Comparison of ENCODE assay signal across 8 mouse cellular contexts in genomic region chr4:129623681-129624091, GRCm38 (mm10). TPM values are rescaled to one million over a fixed set of nuclear protein-coding genes. Genes with fewer than 3 reads are reported as not detected.
DNase-seq lines count a peak whose midpoint lies in the region; ATAC-seq and TF ChIP-seq lines count a peak whose summit lies in the region.

Gene Ccdc28b, minus strand, starts transcription at chr4:129623947.

- peak within 1 kb of the TSS; percentile 79 for H3K4me2 ChIP-seq in forebrain, embryonic 11.5 days (ENCODE audit: low read depth, low read length, severe bottlenecking)
- peak within 1 kb of the TSS; percentile 83 for H3K4me2 ChIP-seq in heart, embryonic 16.5 days (ENCODE audit: low read depth, low read length)
- peak within 1 kb of the TSS; percentile 97 for H3K4me2 ChIP-seq in liver, embryonic 14.5 days (ENCODE audit: low read depth)
- peak within 1 kb of the TSS; percentile 79 for H3K4me2 ChIP-seq in neural tube, embryonic 11.5 days (ENCODE audit: low read depth)

- no peak for TF ChIP-seq POLR2A in MEL (IDR thresholded peaks at IDR 0.05; ENCODE audit: control insufficient read depth in 1 of 2, insufficient read depth in 1 of 2, low read depth in 1 of 2, low read length in 2 of 2, poor library complexity in 1 of 2)
- no peak for TF ChIP-seq POLR2A in bone marrow, adult 2 months (IDR thresholded peaks at IDR 0.05; ENCODE audit: borderline replicate concordance, control insufficient read depth, low read depth, low read length)

- no peak for TF ChIP-seq EP300 in MEL (IDR thresholded peaks at IDR 0.05; ENCODE audit: low read depth in 1 of 2, low read length in 2 of 2)
- no peak for TF ChIP-seq EP300 in liver, embryonic 14.5 days (IDR thresholded peaks at IDR 0.05; ENCODE audit: low read depth)

- H3K4me1 ChIP-seq in MEL (ENCODE audit: control insufficient read depth in 1 of 2, insufficient read depth in 2 of 2, low read length in 2 of 2): peaks cover 3 to 17% of the 10 kb centered on the region in 2 experiments; a peak in 3 of 4 replicates
- H3K4me1 ChIP-seq in bone marrow, adult 2 months (ENCODE audit: control insufficient read depth, insufficient read depth, low read length): peaks cover 5% of the 10 kb centered on the region; the same call in 1 of the 2 replicates
- H3K4me1 ChIP-seq in forebrain, embryonic 11.5 days (replicated peaks; ENCODE audit: control insufficient read depth, insufficient read depth, low read length): peaks cover 24% of the 10 kb centered on the region
- H3K4me1 ChIP-seq in heart, embryonic 16.5 days (ENCODE audit: control insufficient read depth, insufficient read depth, low read length): peaks cover 25% of the 10 kb centered on the region
- peaks cover 20 to 25% of the 10 kb centered on the region in 2 experiments for H3K4me1 ChIP-seq in liver, embryonic 14.5 days (replicated peaks; ENCODE audit: control insufficient read depth in 2 of 2, insufficient read depth in 2 of 2, low read length in 1 of 2)
- H3K4me1 ChIP-seq in neural tube, embryonic 11.5 days (ENCODE audit: control insufficient read depth, insufficient read depth, low read length): peaks cover 22% of the 10 kb centered on the region

- no peak for TF ChIP-seq CTCF in MEL (IDR thresholded peaks at IDR 0.05 in 2 of 3, conservative IDR thresholded peaks at IDR 0.05 in 1 of 3; ENCODE audit: control insufficient read depth in 1 of 3, insufficient read depth in 1 of 3, low read depth in 2 of 3, low read length in 3 of 3, poor library complexity in 1 of 3, severe bottlenecking in 1 of 3)
- no peak for TF ChIP-seq CTCF in bone marrow, adult 2 months (IDR thresholded peaks at IDR 0.05; ENCODE audit: control insufficient read depth, insufficient read depth, low read length)
- TF ChIP-seq CTCF in liver, embryonic 14.5 days (IDR thresholded peaks at IDR 0.05; ENCODE audit: low read depth): no peak

- H3K9ac ChIP-seq in MEL (ENCODE audit: control insufficient read depth, low read depth, low read length, poor library complexity, severe bottlenecking): peak within 1 kb of the TSS; percentile 77
- H3K9ac ChIP-seq in forebrain, embryonic 11.5 days (ENCODE audit: low read length): peak within 1 kb of the TSS; percentile 77
- peak within 1 kb of the TSS; percentile 87 for H3K9ac ChIP-seq in heart, embryonic 16.5 days (ENCODE audit: low read length)
- peak within 1 kb of the TSS; percentile 87 for H3K9ac ChIP-seq in liver, embryonic 14.5 days (replicated peaks)
- peak within 1 kb of the TSS; percentile 77 for H3K9ac ChIP-seq in neural tube, embryonic 11.5 days (ENCODE audit: low read length)

- H3K4me3 ChIP-seq in MEL (ENCODE audit: control insufficient read depth in 1 of 2, insufficient read depth in 1 of 2, low read depth in 2 of 2, low read length in 2 of 2): peak within 1 kb of the TSS; percentile 68 to 73
- peak within 1 kb of the TSS; percentile 78 for H3K4me3 ChIP-seq in bone marrow, adult 2 months (replicated peaks; ENCODE audit: control insufficient read depth, low read depth, low read length)
- H3K4me3 ChIP-seq in forebrain, embryonic 11.5 days (ENCODE audit: low read depth, low read length): peak within 1 kb of the TSS; percentile 55
- peak within 1 kb of the TSS; percentile 84 for H3K4me3 ChIP-seq in heart, embryonic 16.5 days (ENCODE audit: low read length)
- H3K4me3 ChIP-seq in liver, embryonic 14.5 days (ENCODE audit: insufficient read depth in 1 of 2, low read depth in 2 of 2, low read length in 2 of 2): peak within 1 kb of the TSS; percentile 74 to 77
- H3K4me3 ChIP-seq in neural tube, embryonic 11.5 days (ENCODE audit: low read depth, low read length): peak within 1 kb of the TSS; percentile 59

- peaks cover 0 to 9% of the 10 kb centered on the region in 2 experiments for H3K36me3 ChIP-seq in MEL (ENCODE audit: control insufficient read depth in 1 of 2, insufficient read depth in 2 of 2, low read length in 2 of 2)
- peaks cover 6% of the 10 kb centered on the region; the same call in 1 of the 2 replicates for H3K36me3 ChIP-seq in forebrain, embryonic 11.5 days (ENCODE audit: control insufficient read depth, insufficient read depth, low read length)
- H3K36me3 ChIP-seq in heart, embryonic 16.5 days (ENCODE audit: control insufficient read depth, insufficient read depth): peaks cover 18% of the 10 kb centered on the region
- H3K36me3 ChIP-seq in liver, embryonic 14.5 days (replicated peaks; ENCODE audit: control insufficient read depth, insufficient read depth, low read depth): peaks cover 20% of the 10 kb centered on the region
- H3K36me3 ChIP-seq in neural tube, embryonic 11.5 days (ENCODE audit: control insufficient read depth, insufficient read depth, low read length): peaks cover 13% of the 10 kb centered on the region

- under 1% methylated on average over 10 of the region's 10 CpGs for WGBS in bone marrow, adult 2 months
- 0% methylated on average over 10 of the region's 10 CpGs for WGBS in forebrain, embryonic 11.5 days
- 0% methylated on average over 10 of the region's 10 CpGs for WGBS in heart, embryonic 16.5 days
- under 1% methylated on average over 10 of the region's 10 CpGs for WGBS in liver, embryonic 14.5 days (ENCODE audit: insufficient replicate concordance)
- under 1% methylated on average over 10 of the region's 10 CpGs for WGBS in neural tube, embryonic 11.5 days

- no peak for TF ChIP-seq RAD21 in MEL (IDR thresholded peaks at IDR 0.05; ENCODE audit: low read depth, low read length)

- no peaks in the 10 kb centered on the region; the same call in 1 of the 2 replicates for H3K79me2 ChIP-seq in MEL (ENCODE audit: control insufficient read depth, insufficient read depth, low read length, poor library complexity)

- no peaks in the 10 kb centered on the region for H3K9me3 ChIP-seq in MEL (replicated peaks; ENCODE audit: insufficient read depth, low read length)
- H3K9me3 ChIP-seq in forebrain, embryonic 11.5 days (ENCODE audit: control insufficient read depth, low read length): no peaks in the 10 kb centered on the region
- no peaks in the 10 kb centered on the region for H3K9me3 ChIP-seq in heart, embryonic 16.5 days (replicated peaks; ENCODE audit: control insufficient read depth, low read length)
- no peaks in the 10 kb centered on the region for H3K9me3 ChIP-seq in liver, embryonic 14.5 days (ENCODE audit: control insufficient read depth, low read length)
- H3K9me3 ChIP-seq in neural tube, embryonic 11.5 days (ENCODE audit: control insufficient read depth, low read length): no peaks in the 10 kb centered on the region

- H3K27ac ChIP-seq in MEL (ENCODE audit: control insufficient read depth, low read depth, low read length): peak within 1 kb of the TSS; percentile 89
- peak within 1 kb of the TSS; percentile 78 for H3K27ac ChIP-seq in bone marrow, adult 2 months (ENCODE audit: control insufficient read depth, insufficient read depth, low read depth, low read length, poor library complexity)
- H3K27ac ChIP-seq in forebrain, embryonic 11.5 days (ENCODE audit: low read depth, low read length): peak within 1 kb of the TSS; percentile 79
- H3K27ac ChIP-seq in heart, embryonic 16.5 days (ENCODE audit: low read length): peak within 1 kb of the TSS; percentile 93
- peak within 1 kb of the TSS; percentile 79 for H3K27ac ChIP-seq in liver, embryonic 14.5 days
- H3K27ac ChIP-seq in neural tube, embryonic 11.5 days (ENCODE audit: low read depth, low read length): peak within 1 kb of the TSS; percentile 84

- H3K27me3 ChIP-seq in MEL (ENCODE audit: control insufficient read depth in 1 of 2, insufficient read depth in 2 of 2, low read length in 2 of 2): no peaks in the 10 kb centered on the region
- H3K27me3 ChIP-seq in forebrain, embryonic 11.5 days (ENCODE audit: control insufficient read depth, insufficient read depth, low read length): no peaks in the 10 kb centered on the region
- no peaks in the 10 kb centered on the region for H3K27me3 ChIP-seq in heart, embryonic 16.5 days (ENCODE audit: control insufficient read depth, insufficient read depth, low read length)
- no peaks in the 10 kb centered on the region for H3K27me3 ChIP-seq in liver, embryonic 14.5 days (ENCODE audit: control insufficient read depth, insufficient read depth, low read length)
- no peaks in the 10 kb centered on the region for H3K27me3 ChIP-seq in neural tube, embryonic 11.5 days (ENCODE audit: control insufficient read depth, insufficient read depth, low read length)

- DNase-seq in MEL (ENCODE audit: low read depth, low spot score): peak; percentile 75
- no peak for DNase-seq in forebrain, embryonic 11.5 days (ENCODE audit: low spot score)
- peak; percentile 60 to 71 for DNase-seq in kidney, postnatal 25 days
- DNase-seq in liver, embryonic 14.5 days (ENCODE audit: low read depth in 3 of 3, low spot score in 3 of 3): peak in 1 of 3 experiments; percentile 35
- peak; percentile 60 for DNase-seq in neural tube, embryonic 11.5 days (ENCODE audit: low spot score)
- no peak for DNase-seq in T-cell, adult 2 months (ENCODE audit: low spot score)

- peak; percentile 28; the same call in 1 of the 2 replicates for ATAC-seq in forebrain, embryonic 11.5 days (replicated peaks; ENCODE audit: low FRiP score)
- ATAC-seq in heart, embryonic 16.5 days (replicated peaks; ENCODE audit: extremely low read depth, insufficient read depth, low FRiP score): peak; percentile 28; the same call in 1 of the 2 replicates
- ATAC-seq in liver, embryonic 14.5 days (ENCODE audit: insufficient read depth): peak; percentile 21
- no peak; the same call in 1 of the 2 replicates for ATAC-seq in neural tube, embryonic 11.5 days (ENCODE audit: insufficient read depth, low FRiP score, low TSS enrichment)

TF ChIP-seq in MEL, 35 proteins besides CTCF, POLR2A, EP300 and RAD21 (continues in another document):
- TF ChIP-seq MAFK (IDR thresholded peaks at IDR 0.05; ENCODE audit: borderline replicate concordance, low read depth, low read length) (no peak), NRF1 (IDR thresholded peaks at IDR 0.05; ENCODE audit: insufficient read depth, low read depth, low read length, poor library complexity, severe bottlenecking) (no peak), NELFE (IDR thresholded peaks at IDR 0.05; ENCODE audit: low read depth, low read length) (peak; percentile 10; the same call in 1 of the 2 replicates), MYB (IDR thresholded peaks at IDR 0.05; ENCODE audit: low read depth, low read length) (no peak), TCF12 (IDR thresholded peaks at IDR 0.05; ENCODE audit: low read depth, low read length) (peak; percentile 24; the same call in 1 of the 2 replicates)

RNA-seq across cellular contexts. Expression of gene Ccdc28b, which starts in this region (rescaled TPM):
- 18.3 and 21.4 TPM in 2 replicates for total RNA-seq in MEL (2012; rRNA removed)
- polyA plus RNA-seq in MEL (2012; ENCODE audit: insufficient read depth in 1 of 2, insufficient read length in 2 of 2, low read depth in 1 of 2, low replicate concordance in 2 of 2, missing spikeins in 1 of 2): 10 to 100 TPM in 1 of 2 experiments, not detected in 1; 29.1 TPM
- polyA plus RNA-seq in bone marrow, adult 2 months (2011; ENCODE audit: insufficient read depth, insufficient read length, low replicate concordance, missing spikeins): 42.2 and 75.8 TPM in 2 replicates
- 57.6 and 66.1 TPM in 2 replicates for polyA plus RNA-seq in forebrain, embryonic 11.5 days (2014; fragmentation: Nextera tagmentation; extraction: Ambion mirVana)
- polyA plus RNA-seq in heart, embryonic 16.5 days (2015; fragmentation: Nextera tagmentation; extraction: Ambion mirVana): 50.9 and 55.0 TPM in 2 replicates
- polyA plus RNA-seq in liver, embryonic 14.5 days (2012; rRNA removed): 5.7 and 12.0 TPM in 2 replicates
- 11.0 and 12.4 TPM in 2 replicates for polyA plus RNA-seq in liver, embryonic 14.5 days (2014; fragmentation: Nextera tagmentation; extraction: Ambion mirVana)
- 65.9 and 69.4 TPM in 2 replicates for polyA plus RNA-seq in neural tube, embryonic 11.5 days (2014; fragmentation: Nextera tagmentation; extraction: Ambion mirVana)

Comparison
In these comparisons a context has a peak if more than half of its experiments do, and no peak if none do; other contexts are left out.
1. DNase-seq: peak in MEL (single experiment), kidney, postnatal 25 days (2 of 2) and neural tube, embryonic 11.5 days (single experiment); none in forebrain, embryonic 11.5 days (single experiment) and T-cell, adult 2 months (single experiment).
2. Peak in every context shown above with its lines, with median percentiles within 50 percentile points of each other: H3K27ac ChIP-seq, H3K4me3 ChIP-seq, H3K9ac ChIP-seq and H3K4me2 ChIP-seq.